Mouse (Mus musculus): Measurements from ENCODE around the gene Lbr. TPM values are rescaled to one million over a fixed set of nuclear protein-coding genes. Genes with fewer than 3 reads are reported as not detected.

Lbr gene
- total and polyA plus RNA-seq, 2 experiments: 7.3 to 9.5 TPM

GRCm38 (mm10) chr1:181841864-181842672 lies 778 bp downstream of the Lbr start:
- WGBS: under 1% methylated on average over 112 of the region's 113 CpGs
- H3K4me3 ChIP-seq (ENCODE audit: insufficient read depth, low read depth, low read length): peak overlapping the region; percentile 73
- peaks cover 8% of the 10 kb centered on the region for H3K79me2 ChIP-seq (ENCODE audit: control insufficient read depth, insufficient read depth, low read length)
- H3K27me3 ChIP-seq (ENCODE audit: control insufficient read depth, insufficient read depth, low read length): no peaks in the 10 kb centered on the region
- peak; percentile 84 for DNase-seq (ENCODE audit: extremely low read depth, low read depth, low spot score)
- TF ChIP-seq CTCF (IDR thresholded peaks at IDR 0.05; ENCODE audit: low read depth, low read length) (peak; percentile 11; the same call in 1 of the 2 replicates), POLR2A (IDR thresholded peaks at IDR 0.05; ENCODE audit: extremely low read depth, insufficient read depth, low read length) (peak; percentile 61)
- peak overlapping the region; percentile 83 for H3K27ac ChIP-seq (replicated peaks; ENCODE audit: insufficient read depth, low read depth, low read length)
- peaks cover 8% of the 10 kb centered on the region; the same call in 1 of the 2 replicates for H3K4me1 ChIP-seq (ENCODE audit: control insufficient read depth, insufficient read depth, low read length)
- H3K36me3 ChIP-seq (ENCODE audit: control insufficient read depth, insufficient read depth, low read length): 0 out of 2 replicates have a peak, but pooled peaks cover 2% of the 10 kb centered on the region
- peak overlapping the region; percentile 85 for H3K9ac ChIP-seq (ENCODE audit: low read depth, low read length)

- no peak for DNase-seq (ENCODE audit: extremely low read depth, low read depth, low spot score)
- Histone ChIP-seq H3K79me2 (ENCODE audit: control insufficient read depth, insufficient read depth, low read length) (peaks cover 8% of the 10 kb centered on the region), H3K36me3 (ENCODE audit: control insufficient read depth, insufficient read depth, low read length) (peaks cover 5% of the 10 kb centered on the region; the same call in 1 of the 2 replicates), H3K4me3 (ENCODE audit: insufficient read depth, low read depth, low read length) (peak overlapping the region; percentile 73), H3K27me3 (ENCODE audit: control insufficient read depth, insufficient read depth, low read length) (no peaks in the 10 kb centered on the region), H3K27ac (replicated peaks; ENCODE audit: insufficient read depth, low read depth, low read length) (peak overlapping the region; percentile 83), H3K4me1 (ENCODE audit: control insufficient read depth, insufficient read depth, low read length) (peaks cover 8% of the 10 kb centered on the region; the same call in 1 of the 2 replicates), H3K9ac (ENCODE audit: low read depth, low read length) (peak overlapping the region; percentile 85)
- WGBS: 4% methylated on average over 16 of the region's 16 CpGs
- TF ChIP-seq POLR2A (IDR thresholded peaks at IDR 0.05; ENCODE audit: extremely low read depth, insufficient read depth, low read length) (no peak), CTCF (IDR thresholded peaks at IDR 0.05; ENCODE audit: low read depth, low read length) (no peak)
Observed at GRCm38 (mm10) chr1:181841396-181841795, 1.4 kb downstream of the Lbr start.

GRCm38 (mm10) chr1:181839746-181840366 lies 3.0 kb downstream of the Lbr start:
- TF ChIP-seq CTCF (IDR thresholded peaks at IDR 0.05; ENCODE audit: low read depth, low read length) (no peak), POLR2A (IDR thresholded peaks at IDR 0.05; ENCODE audit: extremely low read depth, insufficient read depth, low read length) (no peak)
- 31% methylated on average over 6 of the region's 6 CpGs for WGBS
- Histone ChIP-seq H3K27ac (replicated peaks; ENCODE audit: insufficient read depth, low read depth, low read length) (no peak overlapping the region), H3K36me3 (ENCODE audit: control insufficient read depth, insufficient read depth, low read length) (peaks cover 14% of the 10 kb centered on the region; the same call in 1 of the 2 replicates), H3K9ac (ENCODE audit: low read depth, low read length) (no peak overlapping the region), H3K4me3 (ENCODE audit: insufficient read depth, low read depth, low read length) (no peak overlapping the region), H3K27me3 (ENCODE audit: control insufficient read depth, insufficient read depth, low read length) (no peaks in the 10 kb centered on the region), H3K79me2 (ENCODE audit: control insufficient read depth, insufficient read depth, low read length) (peaks cover 8% of the 10 kb centered on the region), H3K4me1 (ENCODE audit: control insufficient read depth, insufficient read depth, low read length) (peaks cover 8% of the 10 kb centered on the region; the same call in 1 of the 2 replicates)
- DNase-seq (ENCODE audit: extremely low read depth, low read depth, low spot score): no peak

- DNase-seq (ENCODE audit: extremely low read depth, low read depth, low spot score): no peak
- no peak overlapping the region for H3K9ac ChIP-seq (ENCODE audit: low read depth, low read length)
- TF ChIP-seq POLR2A (IDR thresholded peaks at IDR 0.05; ENCODE audit: extremely low read depth, insufficient read depth, low read length) (no peak), CTCF (IDR thresholded peaks at IDR 0.05; ENCODE audit: low read depth, low read length) (no peak)
Observed at GRCm38 (mm10) chr1:181838111-181838510, 4.7 kb downstream of the Lbr start.

GRCm38 (mm10) chr1:181833143-181833542 lies 9.7 kb downstream of the Lbr start:
- Histone ChIP-seq H3K27ac (replicated peaks; ENCODE audit: insufficient read depth, low read depth, low read length) (no peak overlapping the region), H3K36me3 (ENCODE audit: control insufficient read depth, insufficient read depth, low read length) (peaks cover 38% of the 10 kb centered on the region), H3K27me3 (ENCODE audit: control insufficient read depth, insufficient read depth, low read length) (no peaks in the 10 kb centered on the region), H3K4me1 (ENCODE audit: control insufficient read depth, insufficient read depth, low read length) (no peaks in the 10 kb centered on the region), H3K79me2 (ENCODE audit: control insufficient read depth, insufficient read depth, low read length) (peaks cover 4% of the 10 kb centered on the region; the same call in 1 of the 2 replicates), H3K4me3 (ENCODE audit: insufficient read depth, low read depth, low read length) (no peak overlapping the region), H3K9ac (ENCODE audit: low read depth, low read length) (no peak overlapping the region)
- no peak for TF ChIP-seq POLR2A (IDR thresholded peaks at IDR 0.05; ENCODE audit: extremely low read depth, insufficient read depth, low read length)
- no peak for TF ChIP-seq CTCF (IDR thresholded peaks at IDR 0.05; ENCODE audit: low read depth, low read length)
- DNase-seq (ENCODE audit: extremely low read depth, low read depth, low spot score): no peak
- 83% methylated on average over 6 of the region's 6 CpGs for WGBS

More at GRCm38 (mm10) chr1:181838111-181838510, 4.7 kb downstream of the Lbr start:
- Histone ChIP-seq H3K27ac (replicated peaks; ENCODE audit: insufficient read depth, low read depth, low read length) (no peak overlapping the region), H3K36me3 (ENCODE audit: control insufficient read depth, insufficient read depth, low read length) (peaks cover 24% of the 10 kb centered on the region), H3K79me2 (ENCODE audit: control insufficient read depth, insufficient read depth, low read length) (peaks cover 8% of the 10 kb centered on the region), H3K4me3 (ENCODE audit: insufficient read depth, low read depth, low read length) (no peak overlapping the region), H3K4me1 (ENCODE audit: control insufficient read depth, insufficient read depth, low read length) (peaks cover 8% of the 10 kb centered on the region; the same call in 1 of the 2 replicates), H3K27me3 (ENCODE audit: control insufficient read depth, insufficient read depth, low read length) (no peaks in the 10 kb centered on the region)
- WGBS: 89% methylated on average over 5 of the region's 5 CpGs

All from liver, adult 2 months (tissue).